Mouse (Mus musculus) forelimb bud, embryonic 11.5 days (tissue): ENCODE data around the gene Cog3.

ENCODE experiments used
- DNase-seq: peaks from one replicate; pipeline ENCODE4 v3.0.0-alpha.2; 2012; ENCODE audit warnings: low read depth, low spot score

The Cog3 gene

GRCm38 (mm10) chr14:75697928-75698327, 56.4 kb downstream of the Cog3 start:
- no peak for DNase-seq

GRCm38 (mm10) chr14:75696096-75696495, 58.2 kb downstream of the Cog3 start:
- no peak for DNase-seq

GRCm38 (mm10) chr14:75690428-75690827, 63.9 kb downstream of the Cog3 start:
- no peak for DNase-seq

- no peak for DNase-seq
These were observed 78.0 kb downstream of the Cog3 start for GRCm38 (mm10) chr14:75676316-75676715.

GRCm38 (mm10) chr14:75669085-75669645, 85.2 kb downstream of the Cog3 start:
- no peak for DNase-seq

- DNase-seq = no peak
These were observed 88.7 kb downstream of the Cog3 start for GRCm38 (mm10) chr14:75665430-75666180.

- DNase-seq = no peak
These were observed 92.8 kb downstream of the Cog3 start for GRCm38 (mm10) chr14:75661548-75661947.

GRCm38 (mm10) chr14:75660936-75661335, 93.4 kb downstream of the Cog3 start:
- no peak for DNase-seq
